Mouse (Mus musculus) fat pad, adult 2 months (tissue): ENCODE measurements around the gene Nsun4.

Experiments
- DNase-seq: peaks from one replicate; pipeline ENCODE4 v3.0.0-alpha.2; 2011; ENCODE audit warnings: low read depth, low spot score; ENCODE audit errors: extremely low read depth

The Nsun4 gene

GRCm38 (mm10) chr4:115987858-115988530 is 65.7 kb downstream of the Nsun4 start:
- no peak for DNase-seq

GRCm38 (mm10) chr4:115987436-115987835 is 66.2 kb downstream of the Nsun4 start:
- no peak for DNase-seq

- DNase-seq, result no peak
Measured at GRCm38 (mm10) chr4:115984967-115985366, 68.7 kb downstream of the Nsun4 start.

GRCm38 (mm10) chr4:115984111-115984510 is 69.6 kb downstream of the Nsun4 start:
- no peak for DNase-seq
